Mouse (Mus musculus): ENCODE measurements around the gene Card9. TPM values are rescaled to one million over a fixed set of nuclear protein-coding genes. Genes with fewer than 3 reads are reported as not detected.
A peak's percentile ranks its signal among the peaks of the same experiment; 100 is the strongest.

Card9 gene
- polyA plus RNA-seq, 1 experiment from 2014 or later: 0.62 TPM

GRCm38 (mm10) chr2:26324917-26325316 lies 35.8 kb downstream of the Card9 start:
- H3K4me3 ChIP-seq: no peak overlapping the region
- no peaks in the 10 kb centered on the region for H3K27me3 ChIP-seq (replicated peaks)
- peaks cover 61% of the 10 kb centered on the region for H3K4me1 ChIP-seq
- no peak overlapping the region for H3K4me2 ChIP-seq
- 44% methylated on average over 2 of the region's 2 CpGs for WGBS
- H3K9ac ChIP-seq: peak overlapping the region; percentile 33; the same call in 1 of the 2 replicates
- H3K9me3 ChIP-seq: no peaks in the 10 kb centered on the region
- peaks cover 70% of the 10 kb centered on the region for H3K36me3 ChIP-seq
- H3K27ac ChIP-seq (replicated peaks): peak overlapping the region; percentile 56
- ATAC-seq (ENCODE audit: extremely low read depth, insufficient number of reproducible peaks, low FRiP score, low TSS enrichment): no peak

GRCm38 (mm10) chr2:26323589-26324325 lies 37.0 kb downstream of the Card9 start:
- H3K4me3 ChIP-seq: no peak overlapping the region
- 73% methylated on average over 13 of the region's 13 CpGs for WGBS
- no peak for ATAC-seq (ENCODE audit: extremely low read depth, insufficient number of reproducible peaks, low FRiP score, low TSS enrichment)
- peak overlapping the region; percentile 42 for H3K27ac ChIP-seq (replicated peaks)
- peaks cover 57% of the 10 kb centered on the region for H3K4me1 ChIP-seq
- no peak overlapping the region for H3K4me2 ChIP-seq
- no peaks in the 10 kb centered on the region for H3K27me3 ChIP-seq (replicated peaks)
- H3K9me3 ChIP-seq: no peaks in the 10 kb centered on the region
- peaks cover 64% of the 10 kb centered on the region for H3K36me3 ChIP-seq
- H3K9ac ChIP-seq: peak overlapping the region; percentile 24; the same call in 1 of the 2 replicates

GRCm38 (mm10) chr2:26320245-26321185 lies 40.2 kb downstream of the Card9 start:
- WGBS: 70% methylated on average over 14 of the region's 14 CpGs
- Histone ChIP-seq H3K36me3 (peaks cover 37% of the 10 kb centered on the region), H3K4me2 (no peak overlapping the region), H3K4me1 (peaks cover 79% of the 10 kb centered on the region), H3K9me3 (no peaks in the 10 kb centered on the region), H3K27me3 (replicated peaks) (no peaks in the 10 kb centered on the region), H3K27ac (replicated peaks) (no peak overlapping the region), H3K4me3 (no peak overlapping the region), H3K9ac (0 out of 2 replicates have a peak overlapping the region, but pooled peaks have one; percentile 28)
- ATAC-seq (ENCODE audit: extremely low read depth, insufficient number of reproducible peaks, low FRiP score, low TSS enrichment): no peak

GRCm38 (mm10) chr2:26319519-26320244 lies 41.0 kb downstream of the Card9 start:
- H3K4me1 ChIP-seq: peaks cover 75% of the 10 kb centered on the region
- H3K36me3 ChIP-seq: peaks cover 28% of the 10 kb centered on the region
- no peaks in the 10 kb centered on the region for H3K9me3 ChIP-seq
- H3K27ac ChIP-seq (replicated peaks): no peak overlapping the region
- no peak overlapping the region for H3K9ac ChIP-seq
- ATAC-seq (ENCODE audit: extremely low read depth, insufficient number of reproducible peaks, low FRiP score, low TSS enrichment): no peak
- 87% methylated on average over 13 of the region's 13 CpGs for WGBS
- H3K4me3 ChIP-seq: no peak overlapping the region
- no peak overlapping the region for H3K4me2 ChIP-seq
- H3K27me3 ChIP-seq (replicated peaks): no peaks in the 10 kb centered on the region

- Histone ChIP-seq H3K4me3 (no peak overlapping the region), H3K9me3 (no peaks in the 10 kb centered on the region), H3K4me1 (peaks cover 75% of the 10 kb centered on the region), H3K9ac (0 out of 2 replicates have a peak overlapping the region, but pooled peaks have one; percentile 33), H3K4me2 (no peak overlapping the region), H3K36me3 (peaks cover 23% of the 10 kb centered on the region), H3K27ac (replicated peaks) (no peak overlapping the region), H3K27me3 (replicated peaks) (no peaks in the 10 kb centered on the region)
- no peak for ATAC-seq (ENCODE audit: extremely low read depth, insufficient number of reproducible peaks, low FRiP score, low TSS enrichment)
- WGBS: 81% methylated on average over 9 of the region's 9 CpGs
Measured at GRCm38 (mm10) chr2:26319109-26319508, 41.6 kb downstream of the Card9 start.

- H3K9me3 ChIP-seq: no peaks in the 10 kb centered on the region
- 74% methylated on average over 3 of the region's 3 CpGs for whole genome bisulfite sequencing
- no peak for ATAC-seq (ENCODE audit: extremely low read depth, insufficient number of reproducible peaks, low FRiP score, low TSS enrichment)
- H3K27me3 ChIP-seq (replicated peaks): no peaks in the 10 kb centered on the region
- peak overlapping the region; percentile 98 for H3K9ac ChIP-seq
- peak overlapping the region; percentile 96; the same call in 1 of the 2 replicates for H3K27ac ChIP-seq (replicated peaks)
- no peak overlapping the region for H3K4me3 ChIP-seq
- peaks cover 13% of the 10 kb centered on the region for H3K36me3 ChIP-seq
- H3K4me1 ChIP-seq: peaks cover 74% of the 10 kb centered on the region
- no peak overlapping the region; the same call in 1 of the 2 replicates for H3K4me2 ChIP-seq
Measured at GRCm38 (mm10) chr2:26317991-26318672, 42.6 kb downstream of the Card9 start.

- Histone ChIP-seq H3K27ac (replicated peaks) (peak overlapping the region; percentile 96), H3K4me2 (peak overlapping the region; percentile 89), H3K36me3 (peaks cover 5% of the 10 kb centered on the region), H3K4me1 (peaks cover 79% of the 10 kb centered on the region), H3K9me3 (no peaks in the 10 kb centered on the region), H3K27me3 (replicated peaks) (no peaks in the 10 kb centered on the region), H3K4me3 (peak overlapping the region; percentile 93), H3K9ac (peak overlapping the region; percentile 98)
- WGBS: 46% methylated on average over 3 of the region's 3 CpGs
- ATAC-seq (ENCODE audit: extremely low read depth, insufficient number of reproducible peaks, low FRiP score, low TSS enrichment): no peak
Measured at GRCm38 (mm10) chr2:26317371-26317770, 43.3 kb downstream of the Card9 start.

GRCm38 (mm10) chr2:26316576-26317246 lies 44.0 kb downstream of the Card9 start:
- H3K27ac ChIP-seq (replicated peaks): peak overlapping the region; percentile 96
- H3K4me3 ChIP-seq: peak overlapping the region; percentile 93
- H3K4me2 ChIP-seq: peak overlapping the region; percentile 89
- WGBS: 61% methylated on average over 9 of the region's 9 CpGs
- H3K36me3 ChIP-seq: no peaks in the 10 kb centered on the region
- ATAC-seq (ENCODE audit: extremely low read depth, insufficient number of reproducible peaks, low FRiP score, low TSS enrichment): no peak
- peaks cover 75% of the 10 kb centered on the region for H3K4me1 ChIP-seq
- H3K9me3 ChIP-seq: no peaks in the 10 kb centered on the region
- peak overlapping the region; percentile 98 for H3K9ac ChIP-seq
- H3K27me3 ChIP-seq (replicated peaks): no peaks in the 10 kb centered on the region

- Histone ChIP-seq H3K36me3 (no peaks in the 10 kb centered on the region), H3K9me3 (no peaks in the 10 kb centered on the region), H3K27ac (replicated peaks) (peak overlapping the region; percentile 96), H3K4me3 (peak overlapping the region; percentile 93), H3K4me2 (peak overlapping the region; percentile 89), H3K9ac (peak overlapping the region; percentile 98), H3K27me3 (replicated peaks) (no peaks in the 10 kb centered on the region), H3K4me1 (peaks cover 70% of the 10 kb centered on the region)
- ATAC-seq (ENCODE audit: extremely low read depth, insufficient number of reproducible peaks, low FRiP score, low TSS enrichment): peak; percentile 37
- 1% methylated on average over 11 of the region's 11 CpGs for WGBS
Measured at GRCm38 (mm10) chr2:26315925-26316311, 44.8 kb downstream of the Card9 start.

All from heart, embryonic 13.5 days (tissue).